Mouse (Mus musculus) stomach, embryonic 16.5 days (tissue): ENCODE results near the gene Egfr. TPM values are rescaled to one million over a fixed set of nuclear protein-coding genes. Genes with fewer than 3 reads are reported as not detected.

Source experiments
- ATAC-seq: fragments of 200-750 bp; cut with Nextera tagmentation; 2 replicates; pipeline ENCODE4 v1.8.0; 2017; ENCODE audit warnings: moderate number of reproducible peaks, moderate TSS enrichment; ENCODE audit not compliant: insufficient read depth, low FRiP score
- H3K27ac ChIP-seq: fragments of 300-500 bp; sonication (generic); 2 replicates; pipeline ENCODE4 v1.5.1; 2014; ENCODE audit warnings: low read length
- H3K27me3 ChIP-seq: fragments of 300-500 bp; sonication (generic); 2 replicates; pipeline ENCODE4 v1.6.1; 2014; ENCODE audit warnings: low read length, control low read depth, mixed read lengths; ENCODE audit not compliant: control insufficient read depth, insufficient read depth
- H3K36me3 ChIP-seq: fragments of 300-500 bp; sonication (generic); 2 replicates; pipeline ENCODE4 v1.6.1; 2014; ENCODE audit warnings: low read length; ENCODE audit not compliant: control insufficient read depth, insufficient read depth
- H3K4me1 ChIP-seq: fragments of 300-500 bp; sonication (generic); 2 replicates; pipeline ENCODE4 v1.6.1; 2014; ENCODE audit warnings: low read length, control low read depth, mixed read lengths; ENCODE audit not compliant: control insufficient read depth, insufficient read depth
- H3K4me2 ChIP-seq: fragments of 300-500 bp; sonication (generic); 2 replicates; pipeline ENCODE4 v1.6.1; 2014; ENCODE audit warnings: low read depth, low read length, mixed read lengths
- H3K4me3 ChIP-seq: fragments of 300-500 bp; sonication (generic); replicated peaks from 2 replicates; pipeline ENCODE4 v1.5.1; 2014; ENCODE audit warnings: mild to moderate bottlenecking, low read length
- H3K9ac ChIP-seq: fragments of 300-500 bp; sonication (generic); 2 replicates; pipeline ENCODE4 v1.6.1; 2014; ENCODE audit warnings: low read length
- H3K9me3 ChIP-seq: fragments of 300-500 bp; sonication (generic); replicated peaks from 2 replicates; pipeline ENCODE4 v1.6.1; 2016; ENCODE audit warnings: low read length, control low read depth; ENCODE audit not compliant: control insufficient read depth
- WGBS: fragments of 180-500 bp; shearing (Covaris S2); extraction: QIAGEN DNeasy Blood & Tissue Kit; methylation state at CpG from one replicate; pipeline ENCODE4 v1.1.7; 2014; 5-methylcytosine and 5-hydroxymethylcytosine counted together
- polyA plus RNA-seq: library from polyadenylated mRNA; unstranded; fragments of >200 nt; fragmentation: Nextera tagmentation; extraction: Ambion mirVana; gene quantifications from 2 replicates; pipeline ENCODE4 v1.2.1, GENCODE M21; 2015

Gene Egfr
- polyA plus RNA-seq, 1 experiment from 2014 or later: 17.0 TPM

GRCm38 (mm10) chr11:16895441-16896356 lies 143.7 kb downstream of the Egfr start:
- no peak overlapping the region for H3K4me2 ChIP-seq
- H3K4me3 ChIP-seq: no peak overlapping the region
- H3K27me3 ChIP-seq: no peaks in the 10 kb centered on the region
- no peaks in the 10 kb centered on the region for H3K9me3 ChIP-seq
- 0 out of 2 replicates have a peak, but pooled peaks cover 3% of the 10 kb centered on the region for H3K4me1 ChIP-seq
- 76% methylated on average over 13 of the region's 13 CpGs for whole genome bisulfite sequencing
- no peak overlapping the region for H3K9ac ChIP-seq
- peak overlapping the region; percentile 26; the same call in 1 of the 2 replicates for H3K27ac ChIP-seq
- ATAC-seq: no peak
- H3K36me3 ChIP-seq: peaks cover 5% of the 10 kb centered on the region

- peaks cover 5% of the 10 kb centered on the region for H3K36me3 ChIP-seq
- ATAC-seq: no peak
- H3K27me3 ChIP-seq: no peaks in the 10 kb centered on the region
- no peaks in the 10 kb centered on the region for H3K9me3 ChIP-seq
- no peak overlapping the region for H3K27ac ChIP-seq
- H3K9ac ChIP-seq: no peak overlapping the region
- H3K4me1 ChIP-seq: 0 out of 2 replicates have a peak, but pooled peaks cover 3% of the 10 kb centered on the region
- no peak overlapping the region for H3K4me3 ChIP-seq
- WGBS: 86% methylated on average over 2 of the region's 2 CpGs
- H3K4me2 ChIP-seq: no peak overlapping the region
Measured at GRCm38 (mm10) chr11:16897681-16898080, 145.7 kb downstream of the Egfr start.

- Histone ChIP-seq H3K27me3 (no peaks in the 10 kb centered on the region), H3K4me1 (0 out of 2 replicates have a peak, but pooled peaks cover 3% of the 10 kb centered on the region), H3K4me3 (no peak overlapping the region), H3K27ac (no peak overlapping the region), H3K9ac (no peak overlapping the region), H3K4me2 (no peak overlapping the region), H3K9me3 (no peaks in the 10 kb centered on the region), H3K36me3 (no peaks in the 10 kb centered on the region; the same call in 1 of the 2 replicates)
- WGBS: 57% methylated on average over 1 of the region's 1 CpGs
- ATAC-seq: no peak
Measured at GRCm38 (mm10) chr11:16900182-16900581, 148.2 kb downstream of the Egfr start.

GRCm38 (mm10) chr11:16900653-16901416 lies 148.8 kb downstream of the Egfr start:
- H3K4me3 ChIP-seq: no peak overlapping the region
- H3K9me3 ChIP-seq: no peaks in the 10 kb centered on the region
- WGBS: 57% methylated on average over 8 of the region's 8 CpGs
- H3K27ac ChIP-seq: peak overlapping the region; percentile 39
- H3K27me3 ChIP-seq: no peaks in the 10 kb centered on the region
- H3K4me2 ChIP-seq: no peak overlapping the region
- no peaks in the 10 kb centered on the region; the same call in 1 of the 2 replicates for H3K36me3 ChIP-seq
- H3K4me1 ChIP-seq: no peaks in the 10 kb centered on the region
- peak; percentile 88; the same call in 1 of the 2 replicates for ATAC-seq
- H3K9ac ChIP-seq: no peak overlapping the region

- Histone ChIP-seq H3K9me3 (no peaks in the 10 kb centered on the region), H3K4me3 (no peak overlapping the region), H3K4me1 (no peaks in the 10 kb centered on the region), H3K4me2 (no peak overlapping the region), H3K27me3 (no peaks in the 10 kb centered on the region), H3K36me3 (peaks cover 15% of the 10 kb centered on the region), H3K9ac (no peak overlapping the region), H3K27ac (no peak overlapping the region)
- 75% methylated on average over 8 of the region's 8 CpGs for WGBS
- no peak for ATAC-seq
Measured at GRCm38 (mm10) chr11:16904302-16905011, 152.5 kb downstream of the Egfr start.

GRCm38 (mm10) chr11:16905012-16905332 lies 153.0 kb downstream of the Egfr start:
- WGBS: 46% methylated on average over 3 of the region's 3 CpGs
- no peak for ATAC-seq

GRCm38 (mm10) chr11:16906530-16906929 lies 154.5 kb downstream of the Egfr start:
- Histone ChIP-seq H3K9ac (no peak overlapping the region), H3K9me3 (no peaks in the 10 kb centered on the region), H3K4me1 (no peaks in the 10 kb centered on the region), H3K27me3 (no peaks in the 10 kb centered on the region), H3K36me3 (peaks cover 28% of the 10 kb centered on the region), H3K4me2 (no peak overlapping the region), H3K4me3 (no peak overlapping the region), H3K27ac (no peak overlapping the region)
- no peak for ATAC-seq
- WGBS: 94% methylated on average over 2 of the region's 2 CpGs

More at GRCm38 (mm10) chr11:16905012-16905332, 153.0 kb downstream of the Egfr start:
- no peaks in the 10 kb centered on the region for H3K9me3 ChIP-seq
- H3K27ac ChIP-seq: no peak overlapping the region
- H3K4me1 ChIP-seq: no peaks in the 10 kb centered on the region
- no peak overlapping the region for H3K9ac ChIP-seq
- H3K4me2 ChIP-seq: no peak overlapping the region
- H3K27me3 ChIP-seq: no peaks in the 10 kb centered on the region
- H3K36me3 ChIP-seq: peaks cover 15% of the 10 kb centered on the region
- H3K4me3 ChIP-seq: no peak overlapping the region

GRCm38 (mm10) chr11:16907517-16908129 lies 155.6 kb downstream of the Egfr start:
- no peaks in the 10 kb centered on the region for H3K9me3 ChIP-seq
- H3K27me3 ChIP-seq: no peaks in the 10 kb centered on the region
- no peak overlapping the region for H3K4me3 ChIP-seq
- peaks cover 33% of the 10 kb centered on the region for H3K36me3 ChIP-seq
- H3K4me1 ChIP-seq: no peaks in the 10 kb centered on the region
- WGBS: 91% methylated on average over 1 of the region's 1 CpGs
- H3K9ac ChIP-seq: no peak overlapping the region
- no peak overlapping the region for H3K27ac ChIP-seq
- H3K4me2 ChIP-seq: no peak overlapping the region
- ATAC-seq: no peak
